Mouse (Mus musculus): ENCODE data around the gene Nav3.

Nav3 gene

DNA sequence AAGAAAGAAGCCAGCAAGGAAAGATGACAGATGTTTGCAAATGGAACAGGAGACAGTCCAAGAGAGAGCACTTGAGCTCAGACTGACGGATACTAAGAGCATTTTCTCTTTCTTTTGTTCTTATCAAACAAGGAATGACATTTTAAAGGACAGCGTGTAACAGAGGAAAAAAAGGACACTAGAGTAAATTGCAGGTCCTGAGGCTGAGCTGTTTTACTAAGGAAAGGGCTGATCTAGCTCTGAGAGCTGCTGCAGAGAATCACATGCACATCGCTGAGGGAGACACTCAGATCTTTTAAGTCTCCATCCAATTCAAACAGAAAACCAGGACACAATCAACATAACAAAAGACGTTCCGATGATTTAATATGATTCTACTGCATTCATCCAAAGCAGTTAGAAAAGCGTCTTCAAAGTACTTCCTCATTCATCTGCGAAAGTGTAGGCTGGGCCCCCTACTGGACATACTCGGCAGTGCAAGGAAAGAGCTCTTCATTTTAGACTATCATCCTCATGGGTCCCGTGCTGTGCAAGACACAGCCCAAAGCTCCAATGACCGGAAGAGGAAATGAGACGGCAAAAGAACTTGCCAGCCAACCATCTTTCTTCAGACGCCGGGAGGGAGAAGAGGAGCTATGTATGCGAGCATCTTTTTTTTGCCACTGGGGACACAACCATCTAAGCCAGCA lies 791.2 kb downstream of the Nav3 start:
- 14% methylated on average over 14 of the region's 14 CpGs for WGBS

DNA sequence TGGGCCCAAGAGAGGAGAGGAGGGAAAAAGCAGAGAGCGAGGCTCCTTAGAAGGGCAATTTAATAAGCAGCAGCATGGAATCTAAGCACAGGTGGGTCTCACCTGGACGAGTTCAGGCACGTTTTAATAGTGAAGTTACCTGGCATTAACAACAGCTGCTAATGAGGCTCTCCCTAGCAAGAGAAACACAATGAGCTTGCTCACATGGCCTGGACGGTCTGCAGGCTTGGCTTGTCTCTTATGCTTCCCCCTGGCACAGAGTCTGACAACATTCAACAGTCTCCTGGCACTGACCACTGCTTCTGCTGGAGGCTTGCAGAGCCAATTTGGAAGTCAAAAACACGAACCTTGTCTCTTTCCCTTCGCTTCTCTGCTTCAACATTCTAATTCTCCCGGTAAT lies 804.5 kb downstream of the Nav3 start:
- 45% methylated on average over 7 of the region's 7 CpGs for WGBS

DNA sequence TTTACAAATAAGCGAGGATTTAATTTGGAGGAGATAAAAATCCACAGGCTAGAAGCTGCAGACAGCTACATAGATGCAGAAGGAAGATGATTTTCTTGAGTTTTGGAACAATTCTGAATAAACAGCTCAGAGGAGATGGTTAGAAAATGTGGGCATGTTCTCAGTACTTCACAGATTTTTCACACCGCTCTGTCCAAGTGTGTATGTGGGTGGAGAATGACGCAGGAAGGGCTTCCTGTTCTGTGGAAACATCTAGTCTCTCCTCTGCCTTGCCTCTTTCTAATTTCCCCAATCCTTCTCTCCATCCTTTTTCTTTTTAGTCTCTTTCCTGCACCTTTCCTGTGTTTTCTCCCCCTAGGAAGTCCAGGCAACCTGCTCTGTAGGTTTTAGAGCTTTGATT lies 812.4 kb downstream of the Nav3 start:
- 42% methylated on average over 3 of the region's 3 CpGs for WGBS

- WGBS = 65% methylated on average over 7 of the region's 7 CpGs
Measured at GRCm38 (mm10) chr10:109641806-109642205, 814.2 kb downstream of the Nav3 start.

- WGBS = 67% methylated on average over 16 of the region's 16 CpGs
Measured at GRCm38 (mm10) chr10:109637702-109638101, 818.3 kb downstream of the Nav3 start.
